Mouse (Mus musculus): ENCODE data around the gene Ebp. TPM values are rescaled to one million over a fixed set of nuclear protein-coding genes. Genes with fewer than 3 reads are reported as not detected.
A peak's percentile ranks its signal among the peaks of the same experiment; 100 is the strongest.

Gene Ebp
- polyA plus RNA-seq, 2 experiments, result 28.3 to 32.8 TPM

- Histone ChIP-seq H3K27me3 (ENCODE audit: control insufficient read depth, insufficient read depth, low read length) (no peaks in the 10 kb centered on the region), H3K36me3 (ENCODE audit: control insufficient read depth, insufficient read depth, low read length) (no peaks in the 10 kb centered on the region), H3K4me1 (ENCODE audit: control insufficient read depth, insufficient read depth, low read length) (0 out of 2 replicates have a peak, but pooled peaks cover 2% of the 10 kb centered on the region), H3K27ac (replicated peaks; ENCODE audit: low read depth, low read length) (no peak within 1 kb of the TSS), H3K4me2 (replicated peaks; ENCODE audit: low read depth, low read length, severe bottlenecking) (peak within 1 kb of the TSS; percentile 52), H3K9me3 (ENCODE audit: control insufficient read depth, low read length) (no peaks in the 10 kb centered on the region), H3K4me3 (replicated peaks; ENCODE audit: low read length) (peak within 1 kb of the TSS; percentile 50), H3K9ac (ENCODE audit: low read depth, low read length, severe bottlenecking) (peak within 1 kb of the TSS; percentile 62)
- TF ChIP-seq POLR2A (IDR thresholded peaks at IDR 0.05; ENCODE audit: borderline replicate concordance, extremely low read depth, insufficient read depth, insufficient read length), result 0 out of 2 replicates have a peak, but pooled peaks have one; percentile 19
- peak; percentile 66 for DNase-seq (ENCODE audit: low spot score)
- WGBS, result 15% methylated on average over 29 of the region's 46 CpGs
- ATAC-seq (ENCODE audit: low FRiP score, low read depth), result peak; percentile 96
Measured at GRCm38 (mm10) chrX:8206015-8206693, 12.8 kb upstream of the Ebp start, which contains the start of gene Porcn. Gene Porcn (minus strand): TSS chrX:8206525.

GRCm38 (mm10) chrX:8205551-8205950 is 12.2 kb upstream of the Ebp start:
- H3K4me2 ChIP-seq (replicated peaks; ENCODE audit: low read depth, low read length, severe bottlenecking), result peak overlapping the region; percentile 52
- 37% methylated on average over 7 of the region's 7 CpGs for WGBS

GRCm38 (mm10) chrX:8205088-8205487 is 11.8 kb upstream of the Ebp start:
- DNase-seq (ENCODE audit: low spot score) (no peak), ATAC-seq (ENCODE audit: low FRiP score, low read depth) (no peak)
- Histone ChIP-seq H3K27ac (replicated peaks; ENCODE audit: low read depth, low read length) (no peak overlapping the region), H3K9ac (ENCODE audit: low read depth, low read length, severe bottlenecking) (no peak overlapping the region), H3K27me3 (ENCODE audit: control insufficient read depth, insufficient read depth, low read length) (no peaks in the 10 kb centered on the region), H3K4me2 (replicated peaks; ENCODE audit: low read depth, low read length, severe bottlenecking) (no peak overlapping the region), H3K36me3 (ENCODE audit: control insufficient read depth, insufficient read depth, low read length) (no peaks in the 10 kb centered on the region), H3K9me3 (ENCODE audit: control insufficient read depth, low read length) (no peaks in the 10 kb centered on the region), H3K4me3 (replicated peaks; ENCODE audit: low read length) (no peak overlapping the region), H3K4me1 (ENCODE audit: control insufficient read depth, insufficient read depth, low read length) (0 out of 2 replicates have a peak, but pooled peaks cover 2% of the 10 kb centered on the region)
- WGBS, result 67% methylated on average over 4 of the region's 4 CpGs
- no peak for TF ChIP-seq POLR2A (IDR thresholded peaks at IDR 0.05; ENCODE audit: borderline replicate concordance, extremely low read depth, insufficient read depth, insufficient read length)

More at GRCm38 (mm10) chrX:8205551-8205950, 12.2 kb upstream of the Ebp start:
- Histone ChIP-seq H3K4me3 (replicated peaks; ENCODE audit: low read length) (peak overlapping the region; percentile 50), H3K4me1 (ENCODE audit: control insufficient read depth, insufficient read depth, low read length) (0 out of 2 replicates have a peak, but pooled peaks cover 2% of the 10 kb centered on the region), H3K27ac (replicated peaks; ENCODE audit: low read depth, low read length) (no peak overlapping the region), H3K36me3 (ENCODE audit: control insufficient read depth, insufficient read depth, low read length) (no peaks in the 10 kb centered on the region), H3K27me3 (ENCODE audit: control insufficient read depth, insufficient read depth, low read length) (no peaks in the 10 kb centered on the region), H3K9ac (ENCODE audit: low read depth, low read length, severe bottlenecking) (peak overlapping the region; percentile 62; the same call in 1 of the 2 replicates), H3K9me3 (ENCODE audit: control insufficient read depth, low read length) (no peaks in the 10 kb centered on the region)
- TF ChIP-seq POLR2A (IDR thresholded peaks at IDR 0.05; ENCODE audit: borderline replicate concordance, extremely low read depth, insufficient read depth, insufficient read length), result no peak
- no peak for ATAC-seq (ENCODE audit: low FRiP score, low read depth)
- no peak for DNase-seq (ENCODE audit: low spot score)

GRCm38 (mm10) chrX:8204076-8204475 is 10.8 kb upstream of the Ebp start:
- Histone ChIP-seq H3K27me3 (ENCODE audit: control insufficient read depth, insufficient read depth, low read length) (no peaks in the 10 kb centered on the region), H3K9ac (ENCODE audit: low read depth, low read length, severe bottlenecking) (no peak overlapping the region), H3K27ac (replicated peaks; ENCODE audit: low read depth, low read length) (no peak overlapping the region), H3K4me2 (replicated peaks; ENCODE audit: low read depth, low read length, severe bottlenecking) (no peak overlapping the region), H3K36me3 (ENCODE audit: control insufficient read depth, insufficient read depth, low read length) (no peaks in the 10 kb centered on the region), H3K9me3 (ENCODE audit: control insufficient read depth, low read length) (no peaks in the 10 kb centered on the region), H3K4me3 (replicated peaks; ENCODE audit: low read length) (no peak overlapping the region), H3K4me1 (ENCODE audit: control insufficient read depth, insufficient read depth, low read length) (0 out of 2 replicates have a peak, but pooled peaks cover 2% of the 10 kb centered on the region)
- ATAC-seq (ENCODE audit: low FRiP score, low read depth) (no peak), DNase-seq (ENCODE audit: low spot score) (no peak)
- WGBS, result 86% methylated on average over 10 of the region's 10 CpGs
- TF ChIP-seq POLR2A (IDR thresholded peaks at IDR 0.05; ENCODE audit: borderline replicate concordance, extremely low read depth, insufficient read depth, insufficient read length), result no peak

GRCm38 (mm10) chrX:8203105-8203504 is 9.8 kb upstream of the Ebp start:
- no peaks in the 10 kb centered on the region for H3K36me3 ChIP-seq (ENCODE audit: control insufficient read depth, insufficient read depth, low read length)
- H3K9me3 ChIP-seq (ENCODE audit: control insufficient read depth, low read length), result no peaks in the 10 kb centered on the region
- 0 out of 2 replicates have a peak, but pooled peaks cover 2% of the 10 kb centered on the region for H3K4me1 ChIP-seq (ENCODE audit: control insufficient read depth, insufficient read depth, low read length)
- H3K4me2 ChIP-seq (replicated peaks; ENCODE audit: low read depth, low read length, severe bottlenecking), result no peak overlapping the region
- ATAC-seq (ENCODE audit: low FRiP score, low read depth) (no peak), DNase-seq (ENCODE audit: low spot score) (no peak)
- H3K27ac ChIP-seq (replicated peaks; ENCODE audit: low read depth, low read length), result no peak overlapping the region
- H3K27me3 ChIP-seq (ENCODE audit: control insufficient read depth, insufficient read depth, low read length), result no peaks in the 10 kb centered on the region
- TF ChIP-seq POLR2A (IDR thresholded peaks at IDR 0.05; ENCODE audit: borderline replicate concordance, extremely low read depth, insufficient read depth, insufficient read length), result no peak
- H3K9ac ChIP-seq (ENCODE audit: low read depth, low read length, severe bottlenecking), result no peak overlapping the region
- no peak overlapping the region for H3K4me3 ChIP-seq (replicated peaks; ENCODE audit: low read length)
- WGBS, result 85% methylated on average over 7 of the region's 14 CpGs
